Mouse (Mus musculus): Measurements from ENCODE around the gene Mvb12b. TPM values are rescaled to one million over a fixed set of nuclear protein-coding genes. Genes with fewer than 3 reads are reported as not detected.
"Not testable (repeated sequence)": the region's sequence is repeated elsewhere in the genome, so short reads cannot be mapped to it uniquely, and the experiment has no call there.

The Mvb12b gene
- total RNA-seq (2022), result 10 to 100 TPM; 82.6 to 92.2 (median 84.5) TPM

- DNase-seq (ENCODE audit: low spot score in 2 of 2), result peak in 1 of 2 experiments; percentile 27
Observed at GRCm38 (mm10) chr2:33887328-33888099, at the start of gene Mvb12b. Mvb12b (minus strand) TSS chr2:33887946.

GRCm38 (mm10) chr2:33935756-33936155 lies 48.0 kb upstream of the Mvb12b start:
- DNase-seq (ENCODE audit: low spot score in 2 of 2), result no peak

- no peak for DNase-seq (ENCODE audit: low spot score in 2 of 2)
Observed at GRCm38 (mm10) chr2:33933606-33934510, 46.1 kb upstream of the Mvb12b start.

GRCm38 (mm10) chr2:33931161-33931560 lies 43.4 kb upstream of the Mvb12b start:
- DNase-seq (ENCODE audit: low spot score in 2 of 2), result no peak

GRCm38 (mm10) chr2:33925288-33925687 lies 37.5 kb upstream of the Mvb12b start:
- DNase-seq (ENCODE audit: low spot score in 2 of 2), result no peak

GRCm38 (mm10) chr2:33923482-33923881 lies 35.7 kb upstream of the Mvb12b start:
- DNase-seq (ENCODE audit: low spot score in 2 of 2), result no peak

- no peak for DNase-seq (ENCODE audit: low spot score in 2 of 2)
Observed at GRCm38 (mm10) chr2:33922466-33922865, 34.7 kb upstream of the Mvb12b start.

- no peak for DNase-seq (ENCODE audit: low spot score in 2 of 2)
Observed at GRCm38 (mm10) chr2:33919934-33920615, 32.3 kb upstream of the Mvb12b start.

- DNase-seq (ENCODE audit: low spot score in 2 of 2), result no peak
Observed at GRCm38 (mm10) chr2:33918824-33919223, 31.1 kb upstream of the Mvb12b start.

- DNase-seq (ENCODE audit: low spot score in 2 of 2), result no peak
Observed at GRCm38 (mm10) chr2:33918318-33918717, 30.6 kb upstream of the Mvb12b start.

- DNase-seq (ENCODE audit: low spot score in 2 of 2), result peak; percentile 52 to 57
Observed at GRCm38 (mm10) chr2:33916603-33917002, 28.9 kb upstream of the Mvb12b start.

- no peak for DNase-seq (ENCODE audit: low spot score in 2 of 2)
Observed at GRCm38 (mm10) chr2:33914998-33915397, 27.3 kb upstream of the Mvb12b start.

- no peak for DNase-seq (ENCODE audit: low spot score in 2 of 2)
Observed at GRCm38 (mm10) chr2:33914334-33914733, 26.6 kb upstream of the Mvb12b start.

- not testable (repeated sequence) for DNase-seq (ENCODE audit: low spot score in 2 of 2)
Observed at GRCm38 (mm10) chr2:33913598-33913997, 25.9 kb upstream of the Mvb12b start.

- DNase-seq (ENCODE audit: low spot score in 2 of 2), result no peak
Observed at GRCm38 (mm10) chr2:33912741-33913140, 25.0 kb upstream of the Mvb12b start.

GRCm38 (mm10) chr2:33908374-33908773 lies 20.6 kb upstream of the Mvb12b start:
- no peak for DNase-seq (ENCODE audit: low spot score in 2 of 2)

- DNase-seq (ENCODE audit: low spot score in 2 of 2), result no peak
Observed at GRCm38 (mm10) chr2:33907174-33907573, 19.4 kb upstream of the Mvb12b start.

- DNase-seq (ENCODE audit: low spot score in 2 of 2), result no peak
Observed at GRCm38 (mm10) chr2:33895829-33896228, 8.1 kb upstream of the Mvb12b start.

- no peak for DNase-seq (ENCODE audit: low spot score in 2 of 2)
Observed at GRCm38 (mm10) chr2:33893151-33893550, 5.4 kb upstream of the Mvb12b start.

GRCm38 (mm10) chr2:33892354-33892753 lies 4.6 kb upstream of the Mvb12b start:
- DNase-seq (ENCODE audit: low spot score in 2 of 2), result peak; percentile 55 to 56

- DNase-seq (ENCODE audit: low spot score in 2 of 2), result no peak
Observed at GRCm38 (mm10) chr2:33888100-33888385, 297 bp upstream of the Mvb12b start.

Measured in layer of hippocampus, adult 8-10 months (tissue).